Mouse (Mus musculus) spleen, adult 2 months (tissue): ENCODE measurements around the gene Ceacam1.

ENCODE experiments used
- CTCF ChIP-seq: fragments of 200-500 bp; IDR thresholded peaks from 2 replicates; pipeline ENCODE4 v1.5.1; 2011; ENCODE audit warnings: mild to moderate bottlenecking, inconsistent platforms; ENCODE audit not compliant: insufficient read depth, insufficient read length, insufficient replicate concordance; ENCODE audit errors: extremely low read depth
- POLR2A ChIP-seq: fragments of 200-500 bp; IDR thresholded peaks from 2 replicates; pipeline ENCODE4 v1.6.1; 2011; ENCODE audit warnings: low read depth, low read length, inconsistent platforms

- TF ChIP-seq CTCF (no peak), POLR2A (no peak)
Measured at GRCm38 (mm10) chr7:25419536-25419935, 57.9 kb downstream of the Ceacam1 start.
